Mouse (Mus musculus) E14TG2a.4 (cell line): ENCODE measurements at regions not wholly inside any gene's neighbourhood (a gene's known extent, or its start where the extent isn't known, plus 50 kb on each side); places are given as distances from the start of the nearest gene placed in this dataset.

Source experiments
- CTCF ChIP-seq: conservative IDR thresholded peaks from 2 replicates; pipeline ENCODE4 v1.5.1; 2014; ENCODE audit warnings: low read length
- POU5F1 ChIP-seq: IDR thresholded peaks from 2 replicates; pipeline ENCODE4 v1.6.1; 2014; ENCODE audit warnings: low read length, borderline replicate concordance

DNA sequence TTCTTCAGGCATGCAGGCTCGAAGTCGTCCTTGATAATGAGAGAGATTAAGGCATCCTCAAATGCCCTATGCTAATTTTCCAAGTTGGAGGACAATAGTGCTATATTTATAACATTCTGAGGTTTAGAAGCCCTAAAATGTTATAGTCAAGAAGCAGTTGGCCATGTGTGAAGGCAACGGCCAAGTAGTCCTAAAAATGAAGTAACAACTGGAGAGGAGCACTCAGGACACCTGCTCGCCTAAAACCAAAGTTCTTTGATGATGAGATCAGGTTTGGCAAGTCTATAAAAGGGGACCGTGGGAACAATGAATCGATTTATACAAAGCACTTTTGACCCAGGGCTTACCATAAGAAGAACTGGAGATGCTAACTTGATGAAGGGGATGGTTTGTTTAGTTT, 237.4 kb upstream of the Ppp2r3a start:
- TF ChIP-seq CTCF (no peak), POU5F1 (no peak)
